Mouse (Mus musculus) liver (tissue): ENCODE data around the gene Ipo11.
A peak's percentile ranks its signal among the peaks of the same experiment; 100 is the strongest.

ENCODE experiments used
- DNase-seq: peaks from one replicate; pipeline ENCODE4 v3.0.0-alpha.2; 2020; ENCODE audit warnings: mixed read lengths

Ipo11 gene

GRCm38 (mm10) chr13:106813087-106813486 lies 123.7 kb downstream of the Ipo11 start:
- no peak for DNase-seq

GRCm38 (mm10) chr13:106810156-106810555 lies 126.6 kb downstream of the Ipo11 start:
- DNase-seq = no peak

GRCm38 (mm10) chr13:106808821-106809220 lies 127.9 kb downstream of the Ipo11 start:
- DNase-seq = no peak

GRCm38 (mm10) chr13:106808315-106808714 lies 128.4 kb downstream of the Ipo11 start:
- no peak for DNase-seq

GRCm38 (mm10) chr13:106807303-106807702 lies 129.5 kb downstream of the Ipo11 start:
- DNase-seq = no peak

- DNase-seq = no peak
Measured at GRCm38 (mm10) chr13:106805146-106805545, 131.6 kb downstream of the Ipo11 start.

GRCm38 (mm10) chr13:106798026-106798425 lies 138.7 kb downstream of the Ipo11 start:
- no peak for DNase-seq

GRCm38 (mm10) chr13:106788817-106789216 lies 147.9 kb downstream of the Ipo11 start:
- no peak for DNase-seq

- no peak for DNase-seq
Measured at GRCm38 (mm10) chr13:106768807-106769206, 168.0 kb downstream of the Ipo11 start.

GRCm38 (mm10) chr13:106762611-106763010 lies 174.1 kb downstream of the Ipo11 start:
- no peak for DNase-seq

GRCm38 (mm10) chr13:106761661-106762060 lies 175.1 kb downstream of the Ipo11 start:
- no peak for DNase-seq

- DNase-seq = peak; percentile 21
Measured at GRCm38 (mm10) chr13:106760232-106760875, 176.4 kb downstream of the Ipo11 start.

- DNase-seq = no peak
Measured at GRCm38 (mm10) chr13:106755892-106756291, 180.9 kb downstream of the Ipo11 start.

GRCm38 (mm10) chr13:106754216-106754615 lies 182.5 kb downstream of the Ipo11 start:
- no peak for DNase-seq

GRCm38 (mm10) chr13:106751951-106752350 lies 184.8 kb downstream of the Ipo11 start:
- no peak for DNase-seq

GRCm38 (mm10) chr13:106746823-106747222 lies 189.9 kb downstream of the Ipo11 start:
- no peak for DNase-seq

GRCm38 (mm10) chr13:106745201-106745600 lies 191.6 kb downstream of the Ipo11 start:
- DNase-seq = no peak
